Mouse (Mus musculus): ENCODE data around the gene Msl3l2. TPM values are rescaled to one million over a fixed set of nuclear protein-coding genes. Genes with fewer than 3 reads are reported as not detected.

The Msl3l2 gene
- polyA plus RNA-seq, 1 experiment from 2014 or later: 12.2 TPM

GRCm38 (mm10) chr10:56158207-56158606, 51.5 kb downstream of the Msl3l2 start:
- Histone ChIP-seq H3K36me3 (ENCODE audit: control insufficient read depth, insufficient read depth, low read length) (no peaks in the 10 kb centered on the region), H3K9me3 (ENCODE audit: control insufficient read depth, low read length) (no peaks in the 10 kb centered on the region), H3K4me3 (replicated peaks; ENCODE audit: low read depth, low read length) (no peak overlapping the region), H3K4me1 (ENCODE audit: control insufficient read depth, insufficient read depth, low read length) (no peaks in the 10 kb centered on the region), H3K27me3 (ENCODE audit: control insufficient read depth, insufficient read depth, low read length) (no peaks in the 10 kb centered on the region), H3K27ac (replicated peaks; ENCODE audit: low read depth, low read length) (no peak overlapping the region), H3K9ac (replicated peaks; ENCODE audit: low read length) (no peak overlapping the region), H3K4me2 (ENCODE audit: low read length) (no peak overlapping the region)
- peak; percentile 57 for ATAC-seq (ENCODE audit: low FRiP score, low TSS enrichment)
- 30% methylated on average over 3 of the region's 3 CpGs for WGBS
- peak; percentile 34 for DNase-seq

DNA sequence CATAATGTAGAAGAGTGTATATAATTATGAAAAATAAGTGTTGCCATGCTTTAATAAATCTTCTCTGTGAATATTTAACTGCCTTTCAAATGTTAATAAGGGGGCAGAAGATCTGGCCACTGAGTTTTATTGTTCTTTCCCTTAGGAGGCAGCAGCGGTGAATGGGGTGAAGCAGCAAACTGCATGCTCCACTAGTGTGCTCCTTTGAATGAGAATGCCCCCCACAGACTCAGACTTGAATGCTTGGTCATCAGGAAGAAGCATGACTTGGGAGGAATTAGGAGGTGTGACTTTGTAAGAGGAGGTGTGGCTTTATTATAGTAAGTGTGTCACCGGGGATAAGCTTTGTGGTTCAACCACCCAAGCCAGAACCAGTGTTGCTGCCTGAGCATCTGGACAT, 52.0 kb downstream of the Msl3l2 start:
- Histone ChIP-seq H3K9ac (replicated peaks; ENCODE audit: low read length) (no peak overlapping the region), H3K4me3 (replicated peaks; ENCODE audit: low read depth, low read length) (no peak overlapping the region), H3K27me3 (ENCODE audit: control insufficient read depth, insufficient read depth, low read length) (no peaks in the 10 kb centered on the region), H3K36me3 (ENCODE audit: control insufficient read depth, insufficient read depth, low read length) (no peaks in the 10 kb centered on the region), H3K9me3 (ENCODE audit: control insufficient read depth, low read length) (no peaks in the 10 kb centered on the region), H3K4me1 (ENCODE audit: control insufficient read depth, insufficient read depth, low read length) (no peaks in the 10 kb centered on the region), H3K27ac (replicated peaks; ENCODE audit: low read depth, low read length) (no peak overlapping the region), H3K4me2 (ENCODE audit: low read length) (no peak overlapping the region)
- WGBS: 19% methylated on average over 2 of the region's 2 CpGs
- ATAC-seq (ENCODE audit: low FRiP score, low TSS enrichment) (peak; percentile 56; the same call in 1 of the 2 replicates), DNase-seq (peak; percentile 21)

GRCm38 (mm10) chr10:56164411-56164810, 57.7 kb downstream of the Msl3l2 start:
- Histone ChIP-seq H3K9ac (replicated peaks; ENCODE audit: low read length) (no peak overlapping the region), H3K4me1 (ENCODE audit: control insufficient read depth, insufficient read depth, low read length) (no peaks in the 10 kb centered on the region), H3K4me2 (ENCODE audit: low read length) (no peak overlapping the region), H3K27ac (replicated peaks; ENCODE audit: low read depth, low read length) (no peak overlapping the region), H3K9me3 (ENCODE audit: control insufficient read depth, low read length) (no peaks in the 10 kb centered on the region), H3K4me3 (replicated peaks; ENCODE audit: low read depth, low read length) (no peak overlapping the region), H3K36me3 (ENCODE audit: control insufficient read depth, insufficient read depth, low read length) (no peaks in the 10 kb centered on the region), H3K27me3 (ENCODE audit: control insufficient read depth, insufficient read depth, low read length) (no peaks in the 10 kb centered on the region)
- no peak for DNase-seq
- ATAC-seq (ENCODE audit: low FRiP score, low TSS enrichment): no peak
- WGBS: 81% methylated on average over 3 of the region's 3 CpGs

GRCm38 (mm10) chr10:56165758-56166157, 59.0 kb downstream of the Msl3l2 start:
- DNase-seq (no peak), ATAC-seq (ENCODE audit: low FRiP score, low TSS enrichment) (no peak)
- Histone ChIP-seq H3K4me3 (replicated peaks; ENCODE audit: low read depth, low read length) (no peak overlapping the region), H3K4me1 (ENCODE audit: control insufficient read depth, insufficient read depth, low read length) (no peaks in the 10 kb centered on the region), H3K4me2 (ENCODE audit: low read length) (no peak overlapping the region), H3K9me3 (ENCODE audit: control insufficient read depth, low read length) (no peaks in the 10 kb centered on the region), H3K27ac (replicated peaks; ENCODE audit: low read depth, low read length) (no peak overlapping the region), H3K27me3 (ENCODE audit: control insufficient read depth, insufficient read depth, low read length) (no peaks in the 10 kb centered on the region), H3K9ac (replicated peaks; ENCODE audit: low read length) (no peak overlapping the region), H3K36me3 (ENCODE audit: control insufficient read depth, insufficient read depth, low read length) (no peaks in the 10 kb centered on the region)
- WGBS: 85% methylated on average over 4 of the region's 4 CpGs

Other genes starting within 250 kb of the Msl3l2 start
- 2.1 and 2.8 TPM in 2 replicates for gene Tbc1d32, start 121.8 kb downstream of the Msl3l2 start, polyA plus RNA-seq (2014; fragmentation: Nextera tagmentation; extraction: Ambion mirVana)

Data from midbrain, embryonic 14.5 days (tissue).